Mouse (Mus musculus) testis, adult 2 months (tissue): ENCODE measurements around the gene Wrnip1.

Experiments used
- CTCF ChIP-seq: fragments of 200-500 bp; IDR thresholded peaks from 2 replicates; pipeline ENCODE4 v1.5.1; 2012; ENCODE audit warnings: low read depth, mild to moderate bottlenecking, inconsistent platforms, low read length, moderate library complexity; ENCODE audit not compliant: control insufficient read depth, insufficient read depth, insufficient replicate concordance
- POLR2A ChIP-seq: fragments of 200-500 bp; IDR thresholded peaks from 2 replicates; pipeline ENCODE4 v1.6.1; 2012; ENCODE audit warnings: low read depth, mild to moderate bottlenecking, inconsistent platforms, low read length, moderate library complexity; ENCODE audit not compliant: control insufficient read depth

DNA sequence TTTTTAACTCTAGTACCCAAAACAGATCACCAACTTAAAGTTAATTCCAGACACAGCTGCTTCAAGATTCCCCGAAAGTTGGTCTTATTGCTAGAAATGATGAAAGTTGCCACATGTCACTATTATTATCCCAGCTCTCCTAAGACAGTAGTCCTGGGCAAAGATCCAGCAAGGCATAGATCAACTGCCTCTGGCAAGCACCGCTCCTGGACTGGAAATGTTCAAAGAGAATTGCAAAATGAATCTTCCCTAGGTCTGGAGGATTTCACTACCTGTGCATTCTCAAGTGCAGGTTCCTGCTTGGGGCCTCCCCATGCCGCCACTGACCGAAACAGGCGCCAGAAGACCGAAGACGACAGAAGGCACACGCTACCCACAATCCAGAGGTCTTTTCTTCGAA lies 25.9 kb upstream of the Wrnip1 start:
- no peak for TF ChIP-seq POLR2A
- TF ChIP-seq CTCF = no peak
